Mouse (Mus musculus) thymus, postnatal 0 days (tissue): Measurements from ENCODE around the gene Ccdc88b. TPM values are rescaled to one million over a fixed set of nuclear protein-coding genes. Genes with fewer than 3 reads are reported as not detected.

Experiments used
- DNase-seq: peaks from one replicate; pipeline ENCODE4 v3.0.0-alpha.2; 2015; ENCODE audit warnings: low spot score
- microRNA-seq: library from miRNA; unstranded; fragments of <30 nt; microRNA quantifications from one replicate; pipeline ENCODE4, GENCODE M21; 2016; ENCODE audit warnings: borderline number of aligned reads
- polyA plus RNA-seq: library from polyadenylated mRNA; unstranded; fragments of >200 nt; fragmentation: Nextera tagmentation; extraction: Ambion mirVana; gene quantifications from 2 replicates; pipeline ENCODE4 v1.2.1, GENCODE M21; 2015

The Ccdc88b gene
- polyA plus RNA-seq, 1 experiment from 2014 or later = 23.0 TPM

- DNase-seq = no peak
Observed at GRCm38 (mm10) chr19:6829870-6830555, 28.0 kb downstream of the Ccdc88b start.

GRCm38 (mm10) chr19:6829069-6829468 lies 28.9 kb downstream of the Ccdc88b start:
- DNase-seq = peak; percentile 59

GRCm38 (mm10) chr19:6826601-6827000 lies 31.4 kb downstream of the Ccdc88b start:
- DNase-seq = no peak

GRCm38 (mm10) chr19:6825384-6825783 lies 32.6 kb downstream of the Ccdc88b start:
- no peak for DNase-seq

GRCm38 (mm10) chr19:6820538-6821195 lies 37.3 kb downstream of the Ccdc88b start:
- no peak for DNase-seq

GRCm38 (mm10) chr19:6819143-6819827 lies 38.7 kb downstream of the Ccdc88b start:
- DNase-seq = no peak

GRCm38 (mm10) chr19:6814958-6815357 lies 43.1 kb downstream of the Ccdc88b start:
- DNase-seq = no peak

GRCm38 (mm10) chr19:6814366-6814765 lies 43.6 kb downstream of the Ccdc88b start:
- DNase-seq = no peak

Small RNA genes lying within 50 kb of the gene (microRNA-seq; reads per million reads assigned to microRNA genes)
- gene Mir5046 = not detected

Other genes with a start within 250 kb of the Ccdc88b start
- 9.9 and 11.8 TPM in 2 replicates for gene Rps6ka4, start 17.6 kb downstream of the Ccdc88b start, polyA plus RNA-seq
- gene Trmt112, start 51.5 kb upstream of the Ccdc88b start, polyA plus RNA-seq = 234 and 240 TPM in 2 replicates
- 276 and 282 TPM in 2 replicates for gene Prdx5, start 51.9 kb upstream of the Ccdc88b start, polyA plus RNA-seq
- 11.4 and 13.7 TPM in 2 replicates for gene Esrra, start 63.6 kb upstream of the Ccdc88b start, polyA plus RNA-seq
- 7.4 and 8.0 TPM in 2 replicates for gene Catsperz, start 67.2 kb upstream of the Ccdc88b start, polyA plus RNA-seq
- gene Kcnk4, start 76.3 kb upstream of the Ccdc88b start, polyA plus RNA-seq = 3.6 and 5.0 TPM in 2 replicates
- gene Bad, start 83.7 kb upstream of the Ccdc88b start, polyA plus RNA-seq = 66.7 and 69.9 TPM in 2 replicates
- 12.3 and 19.5 TPM in 2 replicates for gene Gpr137, start 84.3 kb upstream of the Ccdc88b start, polyA plus RNA-seq
- 421 and 425 TPM in 2 replicates for gene Ppp1r14b, start 116.8 kb upstream of the Ccdc88b start, polyA plus RNA-seq
- 6.2 and 7.3 TPM in 2 replicates for gene Plcb3, start 118.3 kb upstream of the Ccdc88b start, polyA plus RNA-seq
- 90.6 and 99.5 TPM in 2 replicates for gene Fkbp2, start 122.3 kb upstream of the Ccdc88b start, polyA plus RNA-seq
- 23.9 and 24.8 TPM in 2 replicates for gene Vegfb, start 129.4 kb upstream of the Ccdc88b start, polyA plus RNA-seq
- gene Dnajc4, start 134.4 kb upstream of the Ccdc88b start, polyA plus RNA-seq = 17.9 and 21.3 TPM in 2 replicates
- 32.4 and 34.6 TPM in 2 replicates for gene Nudt22, start 137.9 kb upstream of the Ccdc88b start, polyA plus RNA-seq
- gene Trpt1, start 137.9 kb upstream of the Ccdc88b start, polyA plus RNA-seq = 5.2 and 5.8 TPM in 2 replicates
- gene Fermt3, start 161.3 kb upstream of the Ccdc88b start, polyA plus RNA-seq = 217 and 226 TPM in 2 replicates
- 149 and 196 TPM in 2 replicates for gene Stip1, start 181.8 kb upstream of the Ccdc88b start, polyA plus RNA-seq
- 15.3 and 16.6 TPM in 2 replicates for gene Macrod1, start 198.6 kb upstream of the Ccdc88b start, polyA plus RNA-seq
- 1.3 and 1.5 TPM in 2 replicates for gene Flrt1, start 247.5 kb upstream of the Ccdc88b start, polyA plus RNA-seq